Mouse (Mus musculus): ENCODE results near the gene Fars2.

Gene Fars2

DNA sequence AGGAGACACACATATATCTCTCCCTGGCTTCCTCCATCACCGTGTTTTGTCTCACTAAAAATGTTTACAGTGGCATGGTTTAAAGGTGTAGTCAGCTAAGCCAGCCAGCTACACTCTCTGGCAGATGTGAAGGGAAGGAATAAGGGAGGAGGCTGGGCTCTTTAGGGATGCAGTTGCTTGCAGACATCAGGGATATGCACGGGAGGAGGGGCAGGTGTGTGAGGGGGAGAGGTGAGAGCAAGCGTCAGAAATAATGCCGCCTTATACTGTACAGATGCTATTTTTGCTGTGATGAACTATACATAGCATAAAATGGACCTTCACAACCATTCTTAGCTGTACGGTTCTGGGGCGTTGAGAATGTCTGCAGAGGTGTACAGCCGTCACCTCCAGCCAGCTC lies 467.0 kb downstream of the Fars2 start:
- no peak for DNase-seq

DNA sequence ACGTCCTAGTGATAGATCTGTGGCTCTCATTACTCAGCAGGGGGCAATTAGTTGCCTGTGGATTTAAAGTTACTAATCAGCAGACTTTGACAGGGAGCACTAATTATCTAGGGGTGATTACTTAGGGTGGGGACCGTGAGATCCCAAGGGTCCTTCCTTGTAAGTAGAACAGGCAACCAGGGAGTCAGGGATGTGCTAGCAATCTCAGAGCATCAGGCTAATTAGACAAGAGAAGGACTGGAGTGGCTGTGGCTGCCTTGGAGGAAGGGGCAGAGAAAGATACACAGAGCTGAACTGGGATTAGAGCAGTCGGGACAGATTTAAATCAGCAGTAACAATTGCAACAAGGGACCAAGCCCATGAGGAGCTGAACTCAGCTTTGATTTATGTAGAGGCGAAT lies 471.9 kb downstream of the Fars2 start:
- DNase-seq = no peak

DNA sequence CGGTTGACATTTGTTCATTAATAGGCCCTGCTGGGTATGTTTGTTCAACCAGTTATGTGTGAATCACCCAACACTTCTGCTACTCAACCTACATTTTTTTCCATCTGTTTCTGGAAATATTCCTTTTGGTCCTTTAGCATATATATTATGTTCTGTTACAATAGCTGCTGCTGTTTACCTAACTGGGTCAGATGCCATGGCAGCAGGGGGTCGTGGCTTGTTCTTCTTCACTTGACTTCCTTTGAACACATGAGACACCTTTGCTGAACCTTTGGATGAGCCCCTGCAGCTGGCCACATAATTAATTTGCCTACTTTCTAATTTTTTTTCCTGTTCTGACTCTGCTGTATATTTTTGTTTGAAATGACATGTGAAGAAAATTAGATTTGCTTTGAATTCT lies 475.1 kb downstream of the Fars2 start:
- no peak for DNase-seq

DNA sequence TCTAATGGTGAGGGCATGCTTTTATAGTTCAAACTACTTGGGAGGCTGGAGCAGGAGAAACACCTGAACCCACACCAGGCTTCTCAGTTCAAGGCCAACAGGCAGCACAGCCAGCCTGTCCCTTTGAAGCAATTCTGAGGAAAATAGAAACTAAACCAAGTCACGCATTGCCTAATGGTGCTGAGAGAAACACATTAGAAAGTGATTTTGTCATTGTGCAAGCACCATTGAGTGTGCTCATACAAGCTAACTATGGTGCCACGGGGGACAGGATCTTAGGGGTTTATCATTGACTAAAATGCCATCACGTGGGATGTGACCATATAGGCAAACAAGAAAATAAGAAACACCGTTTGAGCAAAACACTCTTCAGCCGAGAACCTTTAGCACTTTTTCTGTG lies 489.5 kb downstream of the Fars2 start:
- DNase-seq = no peak

DNA sequence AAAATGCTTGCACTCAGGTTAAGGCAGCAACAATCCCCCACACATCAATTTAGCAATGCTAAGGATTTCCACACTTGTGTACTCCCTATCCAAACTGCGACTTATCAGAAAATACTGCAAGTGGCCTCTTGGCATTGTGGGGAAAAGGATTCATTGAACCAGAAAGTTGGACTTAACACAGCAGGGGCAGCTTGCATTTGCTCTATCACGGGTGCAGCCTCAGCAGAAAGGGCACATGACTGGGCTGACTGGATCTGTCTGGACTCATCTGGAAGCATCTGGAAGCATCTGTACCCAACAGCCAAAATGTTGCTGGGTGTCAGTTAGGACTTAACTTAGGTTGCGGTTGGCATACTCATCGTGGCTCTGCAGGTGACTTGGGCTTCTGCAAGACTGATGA lies 490.7 kb downstream of the Fars2 start:
- peak in 1 of 2 experiments; percentile 10 for DNase-seq

DNA sequence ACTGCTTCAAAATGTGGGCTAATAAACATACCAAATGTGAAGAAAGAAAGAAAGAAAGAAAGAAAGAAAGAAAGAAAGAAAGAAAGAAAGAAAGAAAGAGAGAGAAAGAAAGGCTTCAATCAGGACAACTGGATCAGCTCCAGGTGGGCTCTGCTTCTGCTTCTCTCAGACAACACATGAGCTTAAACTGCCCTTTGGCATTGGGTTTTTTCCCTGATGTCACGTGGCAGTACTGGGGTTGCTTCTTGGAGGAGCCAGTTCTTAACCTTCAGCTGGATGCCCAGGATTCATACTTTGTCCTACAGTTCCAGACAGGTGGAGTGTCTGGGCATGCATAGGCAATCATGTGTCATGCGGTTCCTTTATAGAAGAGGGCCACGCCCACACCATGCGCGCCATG lies 493.2 kb downstream of the Fars2 start:
- no peak for DNase-seq

DNA sequence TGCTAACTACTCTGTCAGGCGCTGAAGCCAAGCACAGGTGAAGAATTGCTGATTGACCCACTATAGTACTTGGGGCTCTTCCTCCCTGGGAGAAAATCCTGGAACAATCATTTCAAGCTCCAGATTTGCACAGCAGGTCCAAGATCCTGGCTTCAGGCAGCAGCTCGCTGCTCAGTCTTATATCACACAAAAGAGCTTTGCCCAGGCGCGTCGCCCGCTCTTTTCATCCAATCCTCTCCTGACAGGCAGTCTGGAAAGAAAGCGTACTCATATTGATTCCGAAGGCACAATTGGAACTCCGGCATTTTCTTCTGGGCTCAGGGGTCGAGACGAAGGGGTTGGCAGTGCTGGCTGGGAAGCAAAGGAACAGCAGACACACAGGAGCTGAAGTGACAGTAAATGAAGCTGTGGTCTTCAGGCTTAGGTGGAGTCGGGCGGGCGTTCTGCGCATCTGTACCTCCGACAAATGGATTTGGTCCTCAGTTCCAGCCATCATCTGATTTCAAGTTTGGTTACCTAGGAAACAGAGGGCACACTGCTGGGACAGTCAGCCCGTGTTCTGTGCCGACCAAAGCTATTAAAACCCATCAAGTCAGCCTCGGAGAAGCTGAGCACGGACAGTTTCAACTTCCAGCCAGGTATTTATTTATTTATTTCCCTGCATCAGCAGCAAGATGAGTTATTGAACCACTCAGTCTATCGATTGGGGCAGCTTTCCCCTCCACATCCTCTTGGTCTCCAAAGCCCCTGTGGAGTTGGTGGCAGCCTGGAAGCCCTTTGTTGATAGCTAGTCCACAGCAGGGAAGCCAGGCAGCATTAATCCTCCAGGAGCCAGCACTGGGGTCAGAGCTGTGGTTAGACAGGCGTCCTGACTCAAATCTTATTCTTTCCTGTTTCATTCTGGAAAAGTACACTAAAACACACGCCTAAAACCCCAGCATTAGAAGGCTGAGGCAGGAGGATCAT lies 495.9 kb downstream of the Fars2 start:
- no peak for DNase-seq

DNA sequence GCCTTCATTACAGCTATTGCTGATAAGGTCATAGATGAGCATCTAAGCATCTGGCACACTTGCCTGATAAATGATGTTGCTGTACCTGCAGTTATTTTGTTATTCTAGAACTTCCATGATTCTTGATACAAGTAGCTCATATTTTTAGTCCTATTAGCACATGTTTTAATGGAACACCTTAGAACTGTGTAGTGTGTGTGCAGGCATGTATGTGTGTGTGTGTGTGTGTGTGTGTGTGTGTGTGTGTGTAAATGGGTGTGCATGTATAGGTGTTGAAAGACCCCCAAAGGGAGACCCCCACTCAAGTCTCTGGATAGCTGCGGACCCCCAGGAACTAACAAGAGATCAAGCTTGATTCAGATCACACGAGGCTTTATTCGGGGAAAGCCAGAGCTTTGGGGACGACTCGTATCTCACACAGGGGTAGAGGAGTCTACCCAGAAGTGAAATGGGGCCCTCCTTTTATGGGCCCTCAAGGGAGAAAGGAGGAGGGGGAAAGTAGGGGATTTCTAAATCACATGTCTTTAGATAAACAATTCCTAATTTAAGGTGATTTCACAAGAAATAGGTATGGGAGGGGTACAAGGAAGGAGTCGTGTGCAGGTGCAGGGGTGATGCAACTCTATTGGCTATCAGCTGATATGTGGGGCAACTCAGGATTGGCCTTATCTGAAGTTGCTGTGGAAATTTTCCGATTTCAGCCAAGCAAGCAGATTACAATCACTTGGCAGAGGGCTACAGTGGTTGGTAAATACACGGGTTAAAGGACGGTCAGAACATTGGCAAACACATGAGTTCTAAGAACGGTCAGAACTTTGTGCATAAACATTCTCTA lies 503.5 kb downstream of the Fars2 start:
- no peak for DNase-seq

DNA sequence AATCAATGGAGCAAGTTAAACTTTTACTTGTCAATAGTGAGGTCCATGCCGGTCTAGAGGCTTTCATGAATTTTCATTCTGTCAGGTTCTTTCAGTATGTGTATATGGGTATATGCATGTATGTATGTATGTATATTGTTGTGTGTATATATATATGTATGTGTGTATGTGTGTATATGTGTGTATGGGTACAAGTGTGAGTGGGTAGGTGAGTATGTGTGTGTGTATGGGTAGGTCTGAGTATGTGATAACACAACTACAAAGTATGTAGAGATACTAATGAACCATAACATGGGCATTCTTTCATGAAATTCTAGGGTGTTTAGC lies 504.1 kb downstream of the Fars2 start:
- no peak for DNase-seq

DNA sequence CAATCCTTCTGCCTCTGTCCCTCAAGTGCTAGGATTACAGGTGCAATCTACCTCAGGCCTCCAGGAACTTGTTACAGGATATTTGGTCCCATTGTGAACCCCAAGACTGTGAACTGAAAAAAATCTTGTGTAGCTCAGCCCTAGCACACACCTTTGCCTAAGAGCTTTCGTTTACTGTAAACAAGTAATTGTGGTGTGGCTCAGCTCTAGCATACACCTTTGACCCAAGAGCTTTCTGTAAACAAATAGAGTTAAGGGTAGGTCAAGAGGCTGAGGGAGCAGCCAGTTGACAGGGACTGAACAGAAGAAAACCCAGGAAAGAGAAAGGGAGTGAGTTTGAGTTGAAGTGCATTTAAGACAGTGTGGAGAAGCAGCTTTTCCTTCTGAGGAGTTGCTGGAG lies 506.3 kb downstream of the Fars2 start:
- DNase-seq = no peak

DNA sequence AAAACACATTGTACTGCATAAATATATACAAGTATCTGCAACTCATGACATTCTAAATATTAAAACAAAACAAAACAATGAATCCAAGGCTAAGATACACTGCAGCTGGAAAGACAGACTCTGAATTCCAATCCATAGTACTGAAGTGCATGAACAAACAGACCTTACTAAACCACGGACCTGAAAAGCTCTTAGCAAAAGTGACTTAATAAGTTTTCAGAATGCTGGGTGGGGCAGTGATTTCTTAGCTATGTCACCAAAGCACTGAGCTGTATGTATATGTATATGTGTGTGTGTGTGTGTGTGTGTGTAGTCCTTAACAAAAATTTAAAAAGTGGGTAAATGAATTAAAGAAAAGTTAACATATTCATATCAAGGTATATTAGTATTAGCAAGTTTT lies 511.9 kb downstream of the Fars2 start:
- DNase-seq = no peak

DNA sequence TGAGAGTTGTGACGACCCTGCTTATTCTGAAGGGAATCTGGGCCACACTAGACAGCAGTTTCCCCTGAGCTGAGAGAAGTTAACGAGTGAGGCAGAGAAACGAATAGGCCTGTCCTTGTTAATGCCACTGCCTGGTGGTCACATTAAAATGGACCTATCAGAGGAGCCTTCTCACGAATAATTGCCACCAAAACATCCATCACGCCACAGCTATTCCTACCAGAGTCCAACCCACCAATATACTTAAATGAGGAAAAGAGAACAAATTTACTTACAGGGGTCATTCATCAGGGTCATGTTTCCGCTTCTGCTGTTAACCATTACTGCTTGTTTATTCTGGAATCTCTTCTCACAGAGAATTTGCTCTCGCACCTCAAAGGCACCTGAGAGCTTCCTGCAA lies 531.0 kb downstream of the Fars2 start:
- no peak for DNase-seq

DNA sequence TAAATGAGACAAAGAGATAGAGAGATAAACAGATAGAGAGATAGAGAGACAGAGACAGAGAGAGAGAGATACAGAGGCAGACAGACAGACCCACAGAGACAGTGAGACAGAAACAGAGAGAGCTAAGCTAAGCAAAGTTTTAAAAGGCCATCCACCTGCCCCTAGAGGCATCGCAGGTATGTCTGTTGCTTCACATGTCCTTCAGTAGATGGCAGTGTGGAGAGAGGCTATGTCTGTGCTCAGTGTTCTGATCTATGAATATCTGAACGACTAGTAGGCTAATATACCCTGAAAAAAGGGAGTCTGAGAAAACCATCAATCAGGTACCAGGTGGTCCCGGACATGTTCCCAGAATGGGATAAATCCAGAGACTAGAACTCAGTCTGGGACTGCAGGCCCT lies 537.0 kb downstream of the Fars2 start:
- DNase-seq = no peak

DNA sequence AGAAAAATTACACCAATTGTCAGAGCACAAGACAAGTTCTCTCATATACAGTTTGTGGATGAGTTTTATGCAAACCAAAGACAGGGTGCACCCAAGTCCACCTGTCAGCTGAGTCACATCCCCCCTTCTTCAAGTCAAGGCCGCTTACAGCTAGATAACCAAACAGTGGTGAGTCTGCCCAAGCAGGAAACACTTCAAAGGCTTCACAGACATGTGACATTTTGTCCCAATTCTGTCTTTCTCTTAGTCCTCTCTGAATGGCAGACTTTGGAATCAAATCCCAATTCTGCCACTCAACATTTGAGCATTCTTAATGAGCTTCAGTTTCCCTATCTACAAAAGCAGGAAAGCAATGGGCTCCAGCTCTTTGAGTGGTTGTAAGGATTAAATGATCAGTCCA lies 562.1 kb downstream of the Fars2 start:
- DNase-seq = no peak

DNA sequence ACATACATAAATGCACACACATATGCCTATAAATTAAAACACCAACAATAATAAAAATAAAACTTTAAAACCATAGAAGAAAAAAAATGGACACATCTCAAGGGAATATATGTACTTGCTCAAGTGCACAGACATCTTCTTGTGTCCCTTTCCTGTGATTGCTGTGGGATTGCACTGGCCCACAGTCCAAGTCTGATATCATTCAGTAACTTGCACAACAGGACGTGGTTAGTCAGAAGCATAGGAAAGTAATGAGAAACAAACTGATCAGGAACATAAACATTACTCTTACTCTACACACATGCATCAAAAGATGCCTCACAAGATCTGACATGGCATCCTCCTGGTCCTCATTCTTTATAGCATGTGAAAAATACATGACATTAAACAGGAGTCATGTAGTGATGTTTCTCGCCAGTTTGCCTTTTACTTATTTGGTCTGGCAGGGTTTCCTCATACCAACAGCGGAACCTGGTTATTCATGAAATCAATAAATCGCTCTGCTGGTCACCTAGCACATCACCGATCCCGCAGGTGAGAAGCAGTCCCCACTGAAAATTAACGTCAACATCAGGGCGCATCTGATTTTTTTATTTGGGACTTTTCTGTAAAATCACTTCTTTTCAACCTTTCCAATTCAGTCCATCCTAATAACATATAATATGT lies 563.6 kb downstream of the Fars2 start:
- DNase-seq = no peak

DNA sequence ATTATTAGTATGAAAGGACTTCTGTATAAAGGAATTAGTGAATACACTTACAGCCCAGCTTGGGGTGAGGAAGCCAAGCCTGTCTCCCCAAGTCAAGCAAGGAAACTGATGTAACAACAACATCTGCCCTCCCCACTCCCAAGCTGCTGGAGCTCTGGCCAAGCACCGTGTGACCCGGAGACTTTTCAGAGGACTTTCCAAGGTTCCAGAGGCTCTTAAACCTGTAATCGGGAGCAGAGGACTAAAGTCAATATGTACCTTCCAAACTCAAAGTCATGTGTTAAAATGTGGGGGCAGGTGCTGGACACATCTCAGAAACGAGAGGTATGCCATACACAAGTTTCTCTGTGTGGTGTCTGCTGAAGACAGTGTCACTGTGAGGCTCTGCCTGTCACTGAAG lies 566.4 kb downstream of the Fars2 start:
- DNase-seq = no peak

DNA sequence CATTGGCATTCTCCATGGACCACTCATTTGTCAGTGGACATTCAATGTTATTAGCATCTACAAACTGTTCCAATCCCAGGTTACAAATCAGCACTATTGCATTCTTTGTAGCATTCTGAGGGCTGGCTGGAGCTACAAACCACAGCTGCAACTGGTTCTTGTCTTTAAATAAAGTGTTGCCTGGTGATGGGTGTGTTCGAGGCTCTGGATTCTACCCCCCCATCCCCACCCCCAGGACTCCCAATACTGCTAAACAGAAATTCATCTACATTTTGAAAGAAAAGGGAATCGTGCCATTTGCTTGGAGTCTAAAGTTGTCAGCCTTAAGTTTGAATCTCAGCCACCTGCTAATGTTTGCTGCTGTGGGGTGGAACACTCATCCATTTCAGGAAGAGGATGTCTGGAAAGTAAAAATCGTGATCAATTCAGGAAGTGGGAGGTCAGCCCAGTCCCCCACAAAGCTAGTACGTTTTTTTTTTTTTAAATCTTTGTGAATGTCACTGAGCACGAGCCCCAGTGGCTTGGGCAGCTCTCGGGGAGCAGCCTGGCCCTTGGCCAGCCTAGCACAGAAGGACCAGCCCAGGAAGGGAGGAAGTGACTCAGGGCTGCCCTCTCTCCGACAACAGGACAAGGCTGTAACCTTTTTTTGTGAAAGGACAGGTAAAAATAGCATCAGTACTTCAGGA lies 578.4 kb downstream of the Fars2 start:
- peak; percentile 3 to 20 for DNase-seq

DNA sequence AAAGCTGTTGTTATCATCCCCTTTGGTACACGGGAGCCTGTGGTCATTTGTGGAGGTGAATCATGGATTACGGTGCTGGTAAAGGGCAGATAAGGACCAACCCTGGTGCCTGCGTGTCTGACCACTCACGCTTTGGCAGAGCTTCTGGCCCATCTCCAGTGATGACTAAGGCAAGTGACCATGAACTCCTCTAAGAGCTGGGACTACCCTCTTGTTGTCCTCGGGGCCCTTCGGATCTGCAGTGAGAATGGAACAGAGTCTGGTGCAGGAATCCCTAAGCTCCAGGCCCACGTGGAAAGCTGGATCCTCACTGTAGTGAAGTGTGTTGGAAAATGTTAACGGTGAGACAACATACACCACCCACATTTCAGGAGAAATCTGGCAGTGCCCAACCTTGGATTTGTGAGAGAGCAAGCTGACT lies 579.1 kb downstream of the Fars2 start:
- DNase-seq = peak in 1 of 2 experiments; percentile 2

DNA sequence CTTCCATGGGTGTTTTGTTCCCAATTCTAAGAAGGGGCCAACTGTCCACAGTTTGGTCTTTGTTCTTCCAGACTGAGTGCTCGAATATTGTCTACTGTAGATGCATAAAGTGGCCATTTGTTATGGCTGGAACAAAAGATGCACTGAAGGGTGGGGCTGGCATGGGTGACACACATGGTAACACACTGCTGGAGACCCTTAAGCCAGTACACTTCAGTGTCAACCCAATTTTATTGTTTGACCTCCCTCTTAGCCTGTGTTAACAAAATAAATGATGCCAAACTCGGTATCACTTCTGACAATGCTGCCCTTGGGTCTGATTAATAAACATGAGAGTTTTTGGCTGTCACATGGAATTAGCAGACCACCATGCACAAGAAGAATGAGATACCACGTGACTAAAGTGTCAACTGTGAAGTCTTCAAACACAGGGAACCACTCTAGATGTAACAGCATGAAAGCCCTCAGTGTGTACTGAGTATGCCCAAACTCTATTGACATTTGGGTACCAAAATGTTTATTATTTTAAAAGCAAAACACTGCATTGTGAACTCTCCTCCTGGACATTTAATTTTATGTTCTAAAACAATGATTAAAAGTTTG lies 590.0 kb downstream of the Fars2 start:
- no peak for DNase-seq

DNA sequence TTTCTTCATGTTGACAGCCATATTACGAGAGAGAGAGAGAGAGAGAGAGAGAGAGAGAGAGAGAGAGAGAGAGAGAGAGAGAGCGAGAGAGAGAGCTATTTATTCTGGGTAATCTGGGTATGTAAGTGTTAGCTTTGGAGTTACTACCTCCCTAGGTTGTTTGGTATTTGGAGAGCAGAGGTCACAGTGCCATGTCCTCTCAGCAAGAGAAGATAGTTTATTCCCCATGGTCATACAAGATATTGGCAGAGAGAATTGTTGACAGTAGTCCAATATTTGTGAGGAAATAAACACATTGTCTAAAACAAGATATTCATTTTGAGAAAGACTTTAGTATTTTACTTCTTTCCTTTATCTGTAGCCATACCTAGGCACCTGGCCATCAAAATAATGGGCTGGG lies 596.9 kb downstream of the Fars2 start:
- no peak for DNase-seq

DNA sequence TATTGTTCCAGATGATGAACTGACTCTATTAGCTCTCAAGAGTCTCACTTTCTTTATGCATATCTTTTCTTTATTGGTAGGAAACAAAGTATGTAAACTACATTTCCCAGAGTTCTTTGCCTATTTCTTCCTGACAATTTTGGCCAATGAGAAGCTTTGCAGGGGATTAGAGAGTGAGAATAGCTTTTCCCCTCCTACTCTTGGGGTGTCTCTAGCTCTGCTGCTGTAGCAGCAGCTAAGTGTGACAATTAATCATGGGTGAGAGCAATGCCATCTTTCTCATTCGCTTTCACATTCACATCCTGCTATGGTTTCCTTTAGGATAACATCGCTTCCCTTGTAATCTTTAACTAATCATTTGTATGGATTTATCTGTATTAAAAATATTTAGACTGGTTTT lies 599.5 kb downstream of the Fars2 start:
- no peak for DNase-seq

DNA sequence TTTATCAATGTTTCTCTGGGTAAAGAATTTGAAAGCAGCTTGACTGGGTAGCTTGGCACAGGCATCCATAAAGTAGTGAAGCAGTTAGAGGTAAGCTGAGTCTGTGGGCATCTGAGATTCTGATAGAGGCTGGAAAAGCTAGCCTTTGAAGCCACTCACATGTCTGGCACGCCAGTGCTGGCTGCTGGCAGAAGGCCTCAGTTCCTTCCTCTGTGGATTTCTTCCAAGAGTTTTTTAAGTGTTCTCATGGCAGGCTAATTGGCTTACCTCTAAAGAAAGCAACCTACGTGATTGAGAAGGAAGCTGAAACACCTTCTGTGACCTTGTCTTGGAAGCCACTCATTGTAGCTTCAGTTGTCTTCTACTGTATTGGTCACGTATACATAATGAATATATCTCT lies 600.2 kb downstream of the Fars2 start:
- DNase-seq = no peak

Measured in kidney, postnatal 4 days (tissue).